Mouse (Mus musculus) frontal cortex, postnatal 25 days (tissue): Measurements from ENCODE around the gene Rps6kb2.
"Not testable (repeated sequence)": the region's sequence is repeated elsewhere in the genome, so short reads cannot be mapped to it uniquely, and the experiment has no call there.

Experiments used
- DNase-seq, 2 experiments: peaks; one replicate each; pipeline ENCODE4 v3.0.0; 2022; ENCODE audit warnings: low spot score in 2 of 2

Rps6kb2 gene

GRCm38 (mm10) chr19:4142416-4143173 lies 20.6 kb downstream of the Rps6kb2 start:
- DNase-seq = no peak

- DNase-seq = no peak
Measured at GRCm38 (mm10) chr19:4140147-4140546, 23.0 kb downstream of the Rps6kb2 start.

GRCm38 (mm10) chr19:4139446-4139845 lies 23.7 kb downstream of the Rps6kb2 start, which contains the start of gene Gpr152:
Gpr152 (plus strand) TSS chr19:4139787.
- DNase-seq = no peak

- DNase-seq = no peak
Measured at GRCm38 (mm10) chr19:4137913-4138312, 25.2 kb downstream of the Rps6kb2 start.

DNA sequence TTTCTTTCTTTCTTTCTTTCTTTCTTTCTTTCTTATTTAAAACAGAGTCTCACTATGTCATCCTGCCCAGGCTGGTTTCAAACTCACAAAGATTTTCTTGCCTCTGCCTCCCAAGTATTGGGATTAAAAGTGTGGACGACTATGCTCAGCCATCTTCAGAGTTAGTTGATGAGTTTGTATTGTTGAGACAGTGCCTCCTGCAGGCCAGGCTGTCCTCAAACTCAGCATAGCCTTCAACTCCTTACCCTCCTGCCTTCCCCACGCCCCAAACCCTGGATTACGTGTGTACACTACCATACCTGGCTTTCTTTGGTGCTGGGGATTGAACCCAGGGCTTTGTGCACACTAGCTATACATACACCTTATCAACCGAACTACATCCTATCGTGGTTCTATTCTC lies 26.7 kb downstream of the Rps6kb2 start:
- DNase-seq = no peak

GRCm38 (mm10) chr19:4135963-4136345 lies 27.2 kb downstream of the Rps6kb2 start:
- DNase-seq = not testable (repeated sequence)

- not testable (repeated sequence) for DNase-seq
Measured at GRCm38 (mm10) chr19:4135229-4135962, 27.8 kb downstream of the Rps6kb2 start.

GRCm38 (mm10) chr19:4134354-4134753 lies 28.8 kb downstream of the Rps6kb2 start:
- no peak for DNase-seq

DNA sequence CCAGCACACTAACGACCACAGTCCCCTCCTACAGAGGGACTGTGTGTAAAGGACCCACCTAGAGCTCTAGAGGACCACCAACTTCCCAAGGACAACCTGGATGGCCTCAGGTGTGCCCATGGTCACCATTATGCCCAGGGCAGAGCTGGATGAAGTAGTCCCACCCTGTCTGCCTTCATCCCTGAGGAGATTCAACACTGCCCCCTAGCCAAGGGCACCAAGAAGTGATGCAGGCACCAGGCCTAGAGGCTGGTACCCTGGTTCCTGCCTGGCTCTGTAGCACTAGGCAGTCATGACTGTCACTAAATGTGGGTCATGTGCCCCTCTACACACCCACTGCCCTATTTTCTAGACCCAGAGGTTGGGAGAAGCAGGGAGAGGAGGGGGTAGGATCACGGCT lies 31.4 kb downstream of the Rps6kb2 start:
- no peak for DNase-seq

DNA sequence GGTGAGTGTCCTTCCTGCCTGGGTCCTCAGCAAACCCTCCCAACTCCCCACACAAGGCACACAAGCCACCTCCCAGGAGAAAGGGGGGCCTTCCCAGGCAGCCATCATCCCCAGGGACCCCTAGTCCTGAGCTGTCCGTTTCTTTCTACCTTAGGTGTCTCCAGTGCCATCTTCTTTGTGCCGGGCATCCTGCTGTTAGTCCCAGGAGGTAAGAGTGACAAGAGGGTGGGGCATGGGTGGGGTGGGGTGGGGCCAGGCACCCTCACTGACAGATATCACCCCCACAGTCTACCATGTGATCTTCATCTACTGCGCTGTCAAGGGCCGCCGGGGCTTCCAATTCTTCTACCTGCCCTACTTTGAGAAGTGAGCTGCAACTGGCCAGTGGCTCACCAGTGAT lies 32.1 kb downstream of the Rps6kb2 start:
- no peak for DNase-seq

DNA sequence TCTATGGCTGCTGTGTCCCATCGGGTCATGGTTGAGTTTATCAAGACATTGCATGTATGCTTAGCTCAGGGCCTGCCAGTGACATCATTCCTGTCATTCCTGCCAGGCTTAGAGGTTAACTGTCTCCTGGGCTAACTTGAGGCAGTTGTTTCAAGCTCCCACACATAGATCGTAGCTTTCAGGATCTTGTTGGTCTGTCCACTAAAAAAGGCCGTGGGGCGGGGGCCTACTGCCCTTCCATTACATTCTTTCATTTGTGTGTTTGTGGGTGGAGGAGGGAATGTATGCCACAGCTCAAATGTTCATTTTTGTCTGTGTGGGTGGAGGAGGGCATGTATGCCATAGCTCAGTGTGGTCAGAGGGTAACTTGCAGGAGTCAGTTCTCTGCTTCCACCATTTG lies 33.0 kb downstream of the Rps6kb2 start:
- no peak for DNase-seq

GRCm38 (mm10) chr19:4129462-4129861 lies 33.7 kb downstream of the Rps6kb2 start:
- DNase-seq = no peak

- DNase-seq = no peak
Measured at GRCm38 (mm10) chr19:4126759-4127495, 36.2 kb downstream of the Rps6kb2 start.

DNA sequence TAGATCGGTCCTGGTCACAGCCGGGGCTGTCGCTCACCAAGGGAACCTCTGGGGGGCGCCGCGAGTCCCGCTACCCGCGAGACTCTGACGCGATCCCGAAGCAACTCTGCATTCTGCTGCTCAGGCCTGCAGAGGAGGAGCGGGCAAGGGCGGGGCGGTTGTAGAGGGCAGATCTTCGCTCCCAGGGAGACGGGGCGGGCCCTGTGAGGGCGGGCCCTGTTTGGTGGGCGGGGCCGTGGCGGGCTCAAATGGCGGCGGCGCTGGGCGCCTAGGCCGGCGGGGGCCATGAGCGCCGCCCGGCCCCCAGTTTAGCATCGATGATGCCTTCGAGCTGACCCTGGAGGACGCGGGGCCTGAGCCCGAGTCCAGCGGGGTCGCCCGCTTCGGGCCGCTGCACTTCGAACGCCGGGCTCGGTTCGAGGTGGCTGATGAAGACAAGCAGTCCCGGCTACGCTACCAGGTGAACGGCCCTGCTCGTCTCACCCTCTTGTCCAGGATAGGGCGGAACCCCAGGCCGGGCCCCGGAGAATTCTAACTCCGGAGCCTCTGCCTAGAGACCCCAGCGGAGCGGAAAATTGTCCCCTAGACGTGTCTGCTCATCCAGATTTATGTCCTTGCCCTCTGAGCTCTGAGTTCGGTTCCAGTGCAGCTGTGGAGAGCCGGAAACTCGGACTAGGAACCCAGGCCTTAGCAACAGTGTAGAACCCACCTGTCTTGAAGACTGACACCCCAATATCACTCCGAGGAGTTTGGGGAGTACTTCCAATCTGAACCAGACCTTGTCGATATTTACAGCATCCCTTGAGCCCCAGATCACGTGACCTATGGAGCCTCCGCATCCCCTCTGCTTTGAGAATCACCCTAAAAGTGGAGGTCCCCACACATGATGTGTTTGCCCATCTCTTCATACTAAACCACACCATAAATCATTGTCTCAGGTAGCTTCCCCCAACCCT lies 37.1 kb downstream of the Rps6kb2 start, which contains the start of gene Aip:
Gene Aip (minus strand): TSS at position 118 of the 956 bp plus-strand sequence.
- DNase-seq = peak; percentile 93 to 97

DNA sequence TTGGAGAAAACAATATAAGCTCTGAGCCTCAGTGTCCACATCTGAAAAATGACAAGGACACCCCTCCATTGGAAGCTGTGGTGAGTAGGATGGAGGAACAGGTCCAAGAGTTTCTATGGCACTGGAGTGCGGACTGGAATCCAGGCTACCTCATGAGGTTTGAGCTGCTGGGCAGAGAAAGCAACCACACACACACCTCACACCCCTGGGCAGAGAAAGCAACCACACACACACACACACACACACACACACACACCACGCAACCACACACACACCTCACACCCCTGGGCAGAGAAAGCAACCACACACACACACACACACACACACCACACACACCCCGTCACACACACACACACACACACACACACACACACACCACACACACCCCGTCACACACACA lies 37.9 kb downstream of the Rps6kb2 start:
- DNase-seq = not testable (repeated sequence)

- DNase-seq = no peak
Measured at GRCm38 (mm10) chr19:4124432-4124831, 38.7 kb downstream of the Rps6kb2 start.

DNA sequence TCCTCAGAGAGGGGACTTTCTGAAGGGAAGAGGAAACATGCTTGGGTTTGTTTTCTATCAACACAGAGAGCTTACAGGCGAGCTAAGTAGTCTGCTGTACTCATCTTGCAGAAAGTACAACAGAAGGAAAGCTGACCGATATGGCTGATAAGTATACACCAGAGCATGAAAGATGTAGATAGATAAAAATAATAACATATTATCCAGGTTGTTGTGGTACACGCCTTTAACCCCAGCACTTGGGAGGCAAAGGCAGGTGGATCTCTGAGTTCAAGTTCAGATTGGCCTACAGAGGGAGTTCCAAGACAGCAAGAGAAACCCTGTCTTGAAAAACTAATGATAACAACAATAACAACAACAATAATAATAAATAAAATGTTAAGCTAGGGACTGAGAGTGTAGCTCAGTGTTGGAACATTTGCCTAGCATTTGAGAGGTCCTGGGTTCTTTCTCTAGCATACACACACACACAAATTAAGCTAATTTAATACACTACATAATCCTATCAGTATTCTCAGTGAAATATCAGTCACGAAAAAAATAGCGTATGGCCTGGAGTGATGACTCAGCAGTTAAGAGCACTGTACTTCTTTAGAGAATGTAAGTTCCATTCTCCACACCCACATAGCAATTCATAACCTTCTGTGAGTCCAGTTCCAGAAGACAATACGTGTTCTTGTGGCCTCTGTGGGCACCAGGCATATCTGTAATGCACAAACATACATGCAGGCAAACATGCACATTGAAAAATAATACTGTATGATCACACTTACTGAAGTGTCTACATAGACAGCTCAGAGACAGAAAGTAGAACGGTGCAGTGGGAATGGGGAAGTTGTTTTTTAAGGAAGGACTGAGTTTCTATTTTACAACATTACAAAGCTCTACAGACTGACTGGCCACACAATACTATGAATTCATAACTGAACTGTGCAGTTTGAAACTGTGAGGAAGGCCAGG lies 40.5 kb downstream of the Rps6kb2 start:
- DNase-seq = no peak

DNA sequence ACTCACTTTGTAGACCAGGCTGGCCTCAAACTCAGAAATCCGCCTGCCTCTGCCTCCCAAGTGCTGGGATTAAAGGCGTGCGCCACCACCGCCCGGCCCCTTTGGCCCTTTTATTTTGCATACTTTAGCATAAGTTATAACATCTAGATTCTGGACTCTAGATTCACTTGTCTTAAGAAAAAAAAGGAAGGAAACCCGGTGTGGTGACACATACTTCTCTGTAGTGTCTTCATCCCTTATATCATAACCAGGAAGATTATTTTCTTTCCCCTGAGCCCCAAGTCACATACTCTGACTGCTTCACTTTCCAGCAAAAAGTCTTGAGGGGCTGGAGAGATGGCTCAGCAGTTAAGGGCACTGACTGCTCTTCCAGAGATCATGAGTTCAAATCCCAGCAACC lies 41.3 kb downstream of the Rps6kb2 start:
- DNase-seq = not testable (repeated sequence)

DNA sequence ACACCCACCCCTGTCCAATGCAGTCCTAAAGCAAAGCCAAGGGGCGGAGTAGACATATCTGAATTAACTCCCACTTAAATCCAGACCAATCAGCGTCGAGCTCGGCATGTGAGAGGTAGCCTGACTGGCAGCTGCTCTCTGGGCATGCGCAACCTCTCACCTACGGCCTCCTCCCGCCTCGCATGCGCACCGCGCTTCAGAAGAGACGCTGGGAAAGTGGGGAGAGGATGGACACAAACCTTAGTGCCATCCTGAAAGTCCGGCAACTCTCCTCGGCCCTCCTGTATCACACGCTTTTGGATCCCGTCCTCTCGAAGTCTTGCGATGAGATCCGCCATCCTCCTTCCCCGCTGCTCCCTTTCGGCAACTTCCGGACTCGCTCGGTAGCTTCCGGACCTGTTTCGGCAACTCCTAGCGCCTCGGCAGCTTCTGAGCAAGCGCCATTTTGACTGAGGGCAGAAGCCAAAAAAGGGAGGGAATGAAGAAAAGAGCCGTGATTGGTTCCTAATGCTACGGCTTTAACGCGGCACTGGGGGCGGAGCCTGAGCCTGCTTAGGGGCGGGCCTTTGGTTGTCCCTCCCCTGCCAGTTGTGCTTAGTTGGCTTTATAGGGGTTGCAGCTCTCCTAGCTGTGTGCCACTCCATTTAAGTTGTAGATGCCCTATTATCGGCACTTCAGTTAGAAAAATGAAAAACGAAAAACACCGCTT lies 41.9 kb downstream of the Rps6kb2 start:
- peak; percentile 95 to 97 for DNase-seq
